Mouse (Mus musculus) ES-E14 (cell line): ENCODE data around the gene Xpnpep3.

Experiments used
- CHD2 ChIP-seq: IDR thresholded peaks from 2 replicates; pipeline ENCODE4 v1.6.1; 2014; ENCODE audit warnings: mild to moderate bottlenecking, low read depth, low read length, inconsistent platforms
- ZC3H11A ChIP-seq: IDR thresholded peaks from 2 replicates; pipeline ENCODE4 v1.6.1; 2012; ENCODE audit warnings: low read depth, mild to moderate bottlenecking, inconsistent platforms, low read length, borderline replicate concordance
- ZNF384 ChIP-seq: IDR thresholded peaks from 2 replicates; pipeline ENCODE4 v1.6.1; 2012; ENCODE audit warnings: low read depth, low read length, inconsistent platforms

GRCm38 (mm10) chr15:81472256-81472655 is 72.3 kb downstream of the Xpnpep3 start:
- TF ChIP-seq CHD2 = no peak
- no peak for TF ChIP-seq ZC3H11A
- TF ChIP-seq ZNF384 = no peak
